Mouse (Mus musculus) hindbrain, embryonic 12.5 days (tissue): ENCODE measurements around the gene Dennd6a. TPM values are rescaled to one million over a fixed set of nuclear protein-coding genes. Genes with fewer than 3 reads are reported as not detected.
A peak's percentile ranks its signal among the peaks of the same experiment; 100 is the strongest.

Experiments used
- ATAC-seq: fragments of 200-750 bp; cut with Nextera tagmentation; 2 replicates; pipeline ENCODE4 v1.8.0; 2017; ENCODE audit warnings: moderate TSS enrichment; ENCODE audit not compliant: low FRiP score
- H3K27ac ChIP-seq: fragments of 300-500 bp; sonication (generic); 2 replicates; pipeline ENCODE4 v1.5.1; 2016; ENCODE audit warnings: mild to moderate bottlenecking
- H3K27me3 ChIP-seq: fragments of 300-500 bp; sonication (generic); 2 replicates; pipeline ENCODE4 v1.6.1; 2016; ENCODE audit warnings: mild to moderate bottlenecking
- H3K36me3 ChIP-seq: fragments of 300-500 bp; sonication (generic); 2 replicates; pipeline ENCODE4 v1.6.1; 2016; ENCODE audit warnings: mild to moderate bottlenecking
- H3K4me1 ChIP-seq: fragments of 300-500 bp; sonication (generic); 2 replicates; pipeline ENCODE4 v1.6.1; 2016
- H3K4me2 ChIP-seq: fragments of 300-500 bp; sonication (generic); replicated peaks from 2 replicates; pipeline ENCODE4 v1.6.1; 2016; ENCODE audit warnings: mild to moderate bottlenecking
- H3K4me3 ChIP-seq: fragments of 300-500 bp; sonication (generic); 2 replicates; pipeline ENCODE4 v1.5.1; 2016; ENCODE audit warnings: mild to moderate bottlenecking
- H3K9ac ChIP-seq: fragments of 300-500 bp; sonication (generic); 2 replicates; pipeline ENCODE4 v1.6.1; 2016; ENCODE audit warnings: mild to moderate bottlenecking, moderate library complexity
- H3K9me3 ChIP-seq: fragments of 300-500 bp; sonication (generic); replicated peaks from 2 replicates; pipeline ENCODE4 v1.6.1; 2016; ENCODE audit warnings: mild to moderate bottlenecking
- WGBS: fragments of 180-500 bp; shearing (Covaris S2); methylation state at CpG from one replicate; pipeline ENCODE4 v1.1.7; 2016; 5-methylcytosine and 5-hydroxymethylcytosine counted together
- polyA plus RNA-seq: library from polyadenylated mRNA; unstranded; fragments of >200 nt; fragmentation: Nextera tagmentation; extraction: Ambion mirVana; gene quantifications from 2 replicates; pipeline ENCODE4 v1.2.1, GENCODE M21; 2016

Dennd6a gene
- polyA plus RNA-seq, 1 experiment from 2014 or later: 28.9 TPM

- H3K27me3 ChIP-seq: no peaks in the 10 kb centered on the region
- 89% methylated on average over 1 of the region's 1 CpGs for WGBS
- ATAC-seq: no peak
Observed at GRCm38 (mm10) chr14:26542136-26542535, 31.5 kb upstream of the Dennd6a start.

GRCm38 (mm10) chr14:26547516-26548488, 25.9 kb upstream of the Dennd6a start:
- Histone ChIP-seq H3K27me3 (no peaks in the 10 kb centered on the region), H3K4me2 (no peak overlapping the region), H3K36me3 (no peaks in the 10 kb centered on the region), H3K4me3 (no peak overlapping the region), H3K9ac (no peak overlapping the region), H3K27ac (no peak overlapping the region), H3K4me1 (no peaks in the 10 kb centered on the region), H3K9me3 (no peaks in the 10 kb centered on the region)
- WGBS: 82% methylated on average over 10 of the region's 10 CpGs
- ATAC-seq: no peak

More at GRCm38 (mm10) chr14:26542136-26542535, 31.5 kb upstream of the Dennd6a start:
- Histone ChIP-seq H3K4me3 (no peak overlapping the region), H3K4me2 (no peak overlapping the region), H3K36me3 (no peaks in the 10 kb centered on the region), H3K4me1 (no peaks in the 10 kb centered on the region), H3K9me3 (no peaks in the 10 kb centered on the region), H3K27ac (no peak overlapping the region), H3K9ac (no peak overlapping the region)

GRCm38 (mm10) chr14:26550712-26551111, 22.9 kb upstream of the Dennd6a start:
- Histone ChIP-seq H3K4me2 (no peak overlapping the region), H3K36me3 (no peaks in the 10 kb centered on the region), H3K4me3 (no peak overlapping the region), H3K9me3 (no peaks in the 10 kb centered on the region), H3K4me1 (no peaks in the 10 kb centered on the region), H3K27ac (no peak overlapping the region), H3K27me3 (no peaks in the 10 kb centered on the region), H3K9ac (no peak overlapping the region)
- WGBS: 93% methylated on average over 8 of the region's 8 CpGs
- ATAC-seq: no peak

GRCm38 (mm10) chr14:26552441-26552840, 21.2 kb upstream of the Dennd6a start:
- WGBS: 84% methylated on average over 2 of the region's 2 CpGs
- Histone ChIP-seq H3K36me3 (no peaks in the 10 kb centered on the region), H3K9me3 (no peaks in the 10 kb centered on the region), H3K4me2 (no peak overlapping the region), H3K9ac (no peak overlapping the region), H3K4me3 (no peak overlapping the region), H3K4me1 (no peaks in the 10 kb centered on the region), H3K27ac (no peak overlapping the region), H3K27me3 (no peaks in the 10 kb centered on the region)
- ATAC-seq: no peak

- Histone ChIP-seq H3K9ac (no peak overlapping the region), H3K27ac (no peak overlapping the region), H3K9me3 (no peaks in the 10 kb centered on the region), H3K36me3 (no peaks in the 10 kb centered on the region), H3K4me3 (no peak overlapping the region), H3K27me3 (no peaks in the 10 kb centered on the region), H3K4me2 (no peak overlapping the region), H3K4me1 (no peaks in the 10 kb centered on the region)
- 86% methylated on average over 3 of the region's 3 CpGs for WGBS
- no peak for ATAC-seq
Observed at GRCm38 (mm10) chr14:26552853-26553252, 20.8 kb upstream of the Dennd6a start.

GRCm38 (mm10) chr14:26557581-26557980, 16.1 kb upstream of the Dennd6a start:
- Histone ChIP-seq H3K27ac (no peak overlapping the region), H3K9me3 (no peaks in the 10 kb centered on the region), H3K36me3 (no peaks in the 10 kb centered on the region), H3K27me3 (no peaks in the 10 kb centered on the region), H3K9ac (no peak overlapping the region), H3K4me2 (no peak overlapping the region), H3K4me3 (no peak overlapping the region), H3K4me1 (no peaks in the 10 kb centered on the region)
- ATAC-seq: no peak
- 57% methylated on average over 1 of the region's 1 CpGs for WGBS

GRCm38 (mm10) chr14:26558536-26558935, 15.1 kb upstream of the Dennd6a start:
- Histone ChIP-seq H3K4me3 (no peak overlapping the region), H3K27me3 (no peaks in the 10 kb centered on the region), H3K27ac (no peak overlapping the region), H3K4me2 (no peak overlapping the region), H3K9ac (no peak overlapping the region), H3K9me3 (no peaks in the 10 kb centered on the region), H3K4me1 (no peaks in the 10 kb centered on the region), H3K36me3 (no peaks in the 10 kb centered on the region)
- 91% methylated on average over 7 of the region's 7 CpGs for WGBS
- ATAC-seq: no peak

- no peak overlapping the region for H3K9ac ChIP-seq
- 80% methylated on average over 2 of the region's 2 CpGs for WGBS
- H3K4me2 ChIP-seq: no peak overlapping the region
- H3K36me3 ChIP-seq: no peaks in the 10 kb centered on the region
- no peaks in the 10 kb centered on the region for H3K4me1 ChIP-seq
- H3K4me3 ChIP-seq: no peak overlapping the region
- H3K27me3 ChIP-seq: no peaks in the 10 kb centered on the region
- no peak overlapping the region for H3K27ac ChIP-seq
- ATAC-seq: no peak
- no peaks in the 10 kb centered on the region for H3K9me3 ChIP-seq
Observed at GRCm38 (mm10) chr14:26562247-26562646, 11.4 kb upstream of the Dennd6a start.

- H3K4me2 ChIP-seq: no peak overlapping the region
Observed at GRCm38 (mm10) chr14:26569880-26570279, 3.8 kb upstream of the Dennd6a start.

GRCm38 (mm10) chr14:26571951-26572675, 1.5 kb upstream of the Dennd6a start:
- no peak for ATAC-seq
- no peak overlapping the region for H3K27ac ChIP-seq
- 64% methylated on average over 4 of the region's 4 CpGs for WGBS

More at GRCm38 (mm10) chr14:26569880-26570279, 3.8 kb upstream of the Dennd6a start:
- 82% methylated on average over 4 of the region's 4 CpGs for WGBS
- H3K4me3 ChIP-seq: no peak overlapping the region
- no peaks in the 10 kb centered on the region for H3K36me3 ChIP-seq
- no peaks in the 10 kb centered on the region for H3K27me3 ChIP-seq
- no peak for ATAC-seq
- no peaks in the 10 kb centered on the region for H3K9me3 ChIP-seq
- H3K9ac ChIP-seq: no peak overlapping the region
- no peaks in the 10 kb centered on the region for H3K4me1 ChIP-seq
- H3K27ac ChIP-seq: no peak overlapping the region

GRCm38 (mm10) chr14:26576255-26576780, 2.7 kb downstream of the Dennd6a start:
- no peaks in the 10 kb centered on the region for H3K9me3 ChIP-seq
- no peak overlapping the region for H3K4me3 ChIP-seq
- H3K27me3 ChIP-seq: no peaks in the 10 kb centered on the region
- H3K4me2 ChIP-seq: no peak overlapping the region
- H3K4me1 ChIP-seq: peaks cover 8% of the 10 kb centered on the region
- WGBS: 63% methylated on average over 3 of the region's 3 CpGs
- no peak for ATAC-seq
- H3K27ac ChIP-seq: no peak overlapping the region
- H3K9ac ChIP-seq: no peak overlapping the region
- no peaks in the 10 kb centered on the region for H3K36me3 ChIP-seq

More at GRCm38 (mm10) chr14:26571951-26572675, 1.5 kb upstream of the Dennd6a start:
- Histone ChIP-seq H3K4me3 (no peak overlapping the region), H3K9ac (no peak overlapping the region), H3K4me2 (no peak overlapping the region), H3K36me3 (no peaks in the 10 kb centered on the region), H3K9me3 (no peaks in the 10 kb centered on the region), H3K4me1 (no peaks in the 10 kb centered on the region), H3K27me3 (no peaks in the 10 kb centered on the region)

GRCm38 (mm10) chr14:26578791-26579191, 5.1 kb downstream of the Dennd6a start:
- H3K4me2 ChIP-seq: peak overlapping the region; percentile 76; the same call in 1 of the 2 replicates
- H3K4me3 ChIP-seq: no peak overlapping the region
- ATAC-seq: peak; percentile 49
- H3K9ac ChIP-seq: no peak overlapping the region
- 71% methylated on average over 6 of the region's 6 CpGs for WGBS
- peaks cover 14% of the 10 kb centered on the region for H3K4me1 ChIP-seq
- H3K27me3 ChIP-seq: no peaks in the 10 kb centered on the region
- peaks cover 5% of the 10 kb centered on the region; the same call in 1 of the 2 replicates for H3K36me3 ChIP-seq
- H3K27ac ChIP-seq: no peak overlapping the region
- no peaks in the 10 kb centered on the region for H3K9me3 ChIP-seq
